Comparison of ENCODE assay signal across 25 mouse cellular contexts in genomic region chr4:100124935-100125334, GRCm38 (mm10). TPM values are rescaled to one million over a fixed set of nuclear protein-coding genes. Genes with fewer than 3 reads are reported as not detected.
DNase-seq lines count a peak whose midpoint lies in the region; ATAC-seq lines count a peak whose summit lies in the region.
"Had no signal": no experiment of that assay in that cellular context is flagged by ENCODE, and none has a peak within 500 bp of the region (broad histone marks: within the 10 kb centered on the region; RNA-seq: fewer than 3 reads in every experiment).

No protein-coding gene starts in this region.

- H3K9ac ChIP-seq in kidney, embryonic 16.5 days (replicated peaks; ENCODE audit: low read length), result no peak overlapping the region
- H3K9ac ChIP-seq in limb, embryonic 12.5 days (replicated peaks), result no peak overlapping the region
- H3K9ac ChIP-seq in intestine, embryonic 16.5 days (ENCODE audit: low read depth, low read length), result no peak overlapping the region
- H3K9ac ChIP-seq: heart, embryonic 15.5 days; hindbrain, embryonic 15.5 days had no signal

- DNase-seq in kidney, adult 9 months, result peak; percentile 36
- DNase-seq in limb, embryonic 10.5 days (ENCODE audit: low spot score), result no peak
- DNase-seq in R1 (ENCODE audit: low read depth, low spot score), result peak; percentile 21
- no peak for DNase-seq in frontal cortex, postnatal 10 days (ENCODE audit: low spot score in 2 of 2)
- DNase-seq: adrenal gland, postnatal 14 days; B cell, adult 2 months; cerebellum, adult 18-20 months; cerebellum, adult 9-11 months; cerebellum, postnatal 36 days; gastrocnemius, postnatal 36 days; heart, adult 2 months; heart, postnatal 14 days had no signal

- H3K27ac ChIP-seq in kidney, embryonic 16.5 days (ENCODE audit: low read length), result no peak overlapping the region
- no peak overlapping the region for H3K27ac ChIP-seq in limb, embryonic 12.5 days
- no peak overlapping the region for H3K27ac ChIP-seq in limb, embryonic 10.5 days
- no peak overlapping the region for H3K27ac ChIP-seq in intestine, embryonic 16.5 days (ENCODE audit: low read length)
- H3K27ac ChIP-seq: embryonic facial prominence, embryonic 10.5 days; heart, adult 2 months; heart, embryonic 15.5 days; hindbrain, embryonic 10.5 days; hindbrain, embryonic 15.5 days had no signal

- H3K4me2 ChIP-seq in kidney, embryonic 16.5 days (replicated peaks; ENCODE audit: low read depth, low read length), result no peak overlapping the region
- no peak overlapping the region for H3K4me2 ChIP-seq in limb, embryonic 12.5 days
- H3K4me2 ChIP-seq in intestine, embryonic 16.5 days (ENCODE audit: low read depth, low read length), result no peak overlapping the region
- H3K4me2 ChIP-seq: heart, embryonic 11.5 days; heart, embryonic 15.5 days; hindbrain, embryonic 15.5 days had no signal

- no peaks in the 10 kb centered on the region for H3K9me3 ChIP-seq in kidney, embryonic 16.5 days (ENCODE audit: low read length)
- no peaks in the 10 kb centered on the region for H3K9me3 ChIP-seq in limb, embryonic 12.5 days
- no peaks in the 10 kb centered on the region for H3K9me3 ChIP-seq in limb, embryonic 10.5 days (replicated peaks)
- H3K9me3 ChIP-seq in intestine, embryonic 16.5 days (ENCODE audit: control insufficient read depth, low read length), result no peaks in the 10 kb centered on the region
- H3K9me3 ChIP-seq: embryonic facial prominence, embryonic 10.5 days; G1E; heart, embryonic 15.5 days; hindbrain, embryonic 10.5 days; hindbrain, embryonic 15.5 days had no signal

- H3K36me3 ChIP-seq in kidney, embryonic 16.5 days (ENCODE audit: insufficient read depth, low read length), result no peaks in the 10 kb centered on the region
- no peaks in the 10 kb centered on the region for H3K36me3 ChIP-seq in limb, embryonic 12.5 days
- peaks cover 10% of the 10 kb centered on the region for H3K36me3 ChIP-seq in limb, embryonic 10.5 days
- H3K36me3 ChIP-seq in intestine, embryonic 16.5 days (ENCODE audit: control insufficient read depth, insufficient read depth, low read length), result no peaks in the 10 kb centered on the region
- H3K36me3 ChIP-seq: embryonic facial prominence, embryonic 10.5 days; G1E; heart, embryonic 15.5 days; hindbrain, embryonic 10.5 days; hindbrain, embryonic 15.5 days had no signal

- peaks cover 14% of the 10 kb centered on the region for H3K4me1 ChIP-seq in kidney, embryonic 16.5 days (ENCODE audit: insufficient read depth, low read length)
- H3K4me1 ChIP-seq in limb, embryonic 12.5 days (replicated peaks), result peaks cover 28% of the 10 kb centered on the region
- peaks cover 18% of the 10 kb centered on the region for H3K4me1 ChIP-seq in limb, embryonic 10.5 days
- H3K4me1 ChIP-seq in intestine, embryonic 16.5 days (ENCODE audit: control insufficient read depth, insufficient read depth, low read length), result peaks cover 21% of the 10 kb centered on the region

- WGBS in kidney, embryonic 16.5 days, result 95% methylated on average over 1 of the region's 1 CpGs
- WGBS in limb, embryonic 12.5 days, result 85% methylated on average over 1 of the region's 1 CpGs
- 88% methylated on average over 1 of the region's 1 CpGs for WGBS in limb, embryonic 10.5 days
- WGBS in intestine, embryonic 16.5 days, result 91% methylated on average over 1 of the region's 1 CpGs

- no peak overlapping the region for H3K4me3 ChIP-seq in kidney, embryonic 16.5 days (ENCODE audit: low read length)
- H3K4me3 ChIP-seq in limb, embryonic 12.5 days (replicated peaks), result no peak overlapping the region
- no peak overlapping the region for H3K4me3 ChIP-seq in limb, embryonic 10.5 days
- no peak overlapping the region for H3K4me3 ChIP-seq in intestine, embryonic 16.5 days (ENCODE audit: low read length)
- H3K4me3 ChIP-seq: embryonic facial prominence, embryonic 10.5 days; heart, adult 2 months; heart, embryonic 15.5 days; hindbrain, embryonic 10.5 days; hindbrain, embryonic 15.5 days had no signal

- H3K27me3 ChIP-seq in kidney, embryonic 16.5 days (ENCODE audit: insufficient read depth, low read length), result no peaks in the 10 kb centered on the region
- peaks cover 63% of the 10 kb centered on the region for H3K27me3 ChIP-seq in limb, embryonic 12.5 days
- H3K27me3 ChIP-seq in limb, embryonic 10.5 days (ENCODE audit: low read depth, poor library complexity, severe bottlenecking), result 0 out of 2 replicates have a peak, but pooled peaks cover 18% of the 10 kb centered on the region
- H3K27me3 ChIP-seq in intestine, embryonic 16.5 days (replicated peaks; ENCODE audit: control insufficient read depth, insufficient read depth, low read length), result no peaks in the 10 kb centered on the region
- H3K27me3 ChIP-seq: heart, embryonic 15.5 days; hindbrain, embryonic 15.5 days had no signal

- ATAC-seq in kidney, embryonic 16.5 days (ENCODE audit: low FRiP score, low TSS enrichment), result no peak
- ATAC-seq in limb, embryonic 12.5 days (ENCODE audit: insufficient number of reproducible peaks, insufficient read depth, low FRiP score, low TSS enrichment, low read depth), result 0 out of 2 replicates have a peak, but pooled peaks have one; percentile 48
- ATAC-seq in granulocyte monocyte progenitor cell, adult 5-6 weeks (replicated peaks; ENCODE audit: poor library complexity, severe bottlenecking), result peak; percentile 55
- ATAC-seq in intestine, embryonic 16.5 days, result no peak
- ATAC-seq: activated CD4-positive, CD25-positive, alpha-beta regulatory T cell, adult 4 months; CD4-positive, CD25-positive, alpha-beta regulatory T cell, adult 4 months; forebrain, embryonic 14.5 days had no signal

RNA-seq across cellular contexts. Expression of gene Ror1, which starts 29.3 kb away (rescaled TPM):
- 9.2 and 9.3 TPM in 2 replicates for polyA plus RNA-seq in kidney, embryonic 16.5 days (2015; fragmentation: Nextera tagmentation; extraction: Ambion mirVana)
- 11.2 and 11.5 TPM in 2 replicates for polyA plus RNA-seq in limb, embryonic 12.5 days (2016; fragmentation: Nextera tagmentation; extraction: Ambion mirVana)
- 10.6 and 14.0 TPM in 2 replicates for polyA plus RNA-seq in limb, embryonic 10.5 days (2016; fragmentation: Nextera tagmentation; extraction: Ambion mirVana)
- not detected in 2 replicates for total RNA-seq in granulocyte monocyte progenitor cell, adult 5-6 weeks (2014; fragmentation: Nextera tagmentation)
- total RNA-seq in granulocyte monocyte progenitor cell, adult 5-6 weeks (2017), result not detected in 2 replicates
- polyA plus RNA-seq in intestine, embryonic 16.5 days (2015; fragmentation: Nextera tagmentation; extraction: Ambion mirVana), result 4.0 and 4.3 TPM in 2 replicates
- polyA plus RNA-seq: activated CD4-positive, CD25-positive, alpha-beta regulatory T cell, adult 4 months; CD4-positive, CD25-positive, alpha-beta regulatory T cell, adult 4 months; G1E had no signal

Comparison
In these comparisons a context has a peak if more than half of its experiments do, and no peak if none do; other contexts are left out.
1. DNase-seq: peak in kidney, adult 9 months (single experiment) and R1 (single experiment); none in limb, embryonic 10.5 days (single experiment) and frontal cortex, postnatal 10 days (0 of 2).
2. ATAC-seq: peak in limb, embryonic 12.5 days (single experiment) and granulocyte monocyte progenitor cell, adult 5-6 weeks (single experiment); none in kidney, embryonic 16.5 days (single experiment) and intestine, embryonic 16.5 days (single experiment).